Mouse (Mus musculus) c-Kit-negative CD71-positive TER-119-positive erythroid progenitor cells, embryonic 14.5 days (primary cell): Measurements from ENCODE around the gene St6galnac4.
A peak's percentile ranks its signal among the peaks of the same experiment; 100 is the strongest.

ENCODE experiments used
- DNase-seq: peaks from one replicate; pipeline ENCODE4 v3.0.0-alpha.2; 2013; ENCODE audit warnings: low read depth, low spot score

The St6galnac4 gene

DNA sequence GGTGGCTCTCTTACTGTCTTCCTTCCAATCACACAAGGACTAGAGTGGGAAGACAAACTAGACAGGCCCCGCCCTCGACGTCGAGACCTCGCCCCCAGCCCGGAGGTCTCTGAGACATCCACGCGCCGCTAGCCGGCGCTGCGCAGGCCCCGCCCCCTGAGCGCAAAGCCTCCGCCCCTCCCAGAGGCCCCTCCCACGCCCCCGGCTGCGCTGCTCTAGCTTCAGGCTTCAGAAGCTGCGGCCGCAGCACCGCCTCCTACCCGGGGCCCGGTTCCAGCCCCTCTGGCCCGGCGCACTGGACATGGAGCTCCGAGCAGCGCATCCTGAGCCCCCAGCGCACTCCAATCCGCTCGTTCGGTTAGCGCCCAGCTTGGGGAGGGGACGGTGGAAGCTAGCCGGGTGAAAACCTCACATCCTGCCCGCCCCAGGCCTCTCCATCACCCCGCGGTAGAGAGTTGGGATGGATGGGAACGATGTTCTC, at the start of gene St6galnac4:
Gene St6galnac4 (plus strand): TSS at position 225 of the 481 bp plus-strand sequence.
- peak; percentile 52 for DNase-seq

- DNase-seq = no peak
Observed at GRCm38 (mm10) chr2:32537360-32537905, 49.5 kb upstream of the St6galnac4 start.

DNA sequence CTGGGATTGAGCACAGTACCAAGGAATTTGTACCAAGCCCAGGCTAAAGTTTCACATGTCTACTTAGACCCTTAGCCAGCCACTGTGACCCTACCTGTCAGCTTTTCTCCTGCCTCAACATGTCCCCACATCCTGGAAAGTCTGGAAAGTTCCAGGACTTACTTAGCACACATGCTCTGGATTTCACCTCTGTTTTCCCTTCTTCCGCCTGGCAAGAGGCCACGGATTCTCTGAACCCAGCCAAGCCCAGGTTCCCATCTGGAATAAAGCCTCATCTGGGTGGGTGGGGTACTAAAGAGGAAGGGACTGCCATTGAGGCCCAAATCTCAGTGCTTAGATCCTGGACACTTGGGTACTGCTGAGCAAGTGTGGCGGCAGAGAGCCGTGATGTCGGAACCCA, 49.0 kb upstream of the St6galnac4 start:
- no peak for DNase-seq

GRCm38 (mm10) chr2:32538461-32538860, 48.4 kb upstream of the St6galnac4 start:
- no peak for DNase-seq

DNA sequence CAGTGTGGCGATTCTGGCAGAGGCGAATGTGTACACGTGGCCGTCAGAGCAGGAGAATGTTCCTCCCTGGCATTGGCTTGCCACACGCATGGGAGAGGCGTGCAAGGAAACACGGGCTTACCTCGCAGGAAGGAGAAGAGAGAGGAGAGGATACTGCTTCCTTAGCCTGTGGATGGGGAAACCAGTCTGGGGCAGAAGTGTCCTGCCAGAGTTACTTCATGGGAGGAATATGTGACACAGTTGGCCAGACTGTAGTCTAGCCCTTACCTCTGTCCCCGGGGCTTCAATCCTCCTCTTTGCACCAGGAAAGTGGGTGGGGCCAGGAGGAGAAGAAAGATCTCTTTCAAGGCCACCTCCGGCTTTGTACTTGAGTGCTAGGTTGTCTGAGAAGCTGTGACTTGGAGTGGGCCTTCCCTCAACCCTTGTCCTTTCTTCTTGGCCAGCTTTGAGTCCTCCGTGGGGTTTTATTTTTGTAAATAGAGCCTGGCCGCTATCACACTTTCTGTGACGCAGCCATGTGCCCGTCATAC, 47.4 kb upstream of the St6galnac4 start:
- DNase-seq = no peak

DNA sequence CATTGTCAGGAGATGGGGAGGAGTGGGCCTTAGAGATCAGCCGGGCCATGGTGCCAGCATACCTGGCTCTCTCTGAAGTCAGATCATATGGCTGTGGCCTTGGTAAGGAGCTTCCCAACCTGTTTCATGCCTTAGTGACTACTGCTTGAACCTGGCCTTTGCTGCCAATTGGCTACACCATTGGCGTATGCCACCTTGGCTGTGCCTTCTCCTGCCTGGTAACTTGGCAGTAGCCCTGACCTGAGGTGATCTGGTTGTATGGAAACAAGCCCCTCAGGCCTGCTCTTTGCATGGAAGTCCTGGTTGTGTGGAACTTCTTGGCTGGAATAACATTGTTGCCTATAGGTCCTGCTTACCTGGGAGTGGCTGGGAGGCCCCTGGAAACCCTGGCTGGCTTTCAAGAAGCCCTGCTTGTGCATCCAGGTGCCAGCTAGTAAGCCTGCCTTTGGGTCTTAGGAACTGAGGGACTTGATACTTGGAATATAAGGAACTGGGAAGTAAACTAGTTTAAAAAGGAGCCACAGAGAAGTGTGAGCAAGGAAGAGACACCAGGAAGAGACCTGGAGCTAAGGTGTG, 45.5 kb upstream of the St6galnac4 start:
- DNase-seq = no peak

GRCm38 (mm10) chr2:32541986-32542573, 44.8 kb upstream of the St6galnac4 start:
- DNase-seq = no peak

GRCm38 (mm10) chr2:32543031-32543449, 43.9 kb upstream of the St6galnac4 start:
- no peak for DNase-seq

- DNase-seq = no peak
Observed at GRCm38 (mm10) chr2:32546951-32547350, 39.9 kb upstream of the St6galnac4 start.

GRCm38 (mm10) chr2:32547380-32547779, 39.5 kb upstream of the St6galnac4 start:
- no peak for DNase-seq

GRCm38 (mm10) chr2:32547964-32548739, 38.7 kb upstream of the St6galnac4 start:
- DNase-seq = no peak

DNA sequence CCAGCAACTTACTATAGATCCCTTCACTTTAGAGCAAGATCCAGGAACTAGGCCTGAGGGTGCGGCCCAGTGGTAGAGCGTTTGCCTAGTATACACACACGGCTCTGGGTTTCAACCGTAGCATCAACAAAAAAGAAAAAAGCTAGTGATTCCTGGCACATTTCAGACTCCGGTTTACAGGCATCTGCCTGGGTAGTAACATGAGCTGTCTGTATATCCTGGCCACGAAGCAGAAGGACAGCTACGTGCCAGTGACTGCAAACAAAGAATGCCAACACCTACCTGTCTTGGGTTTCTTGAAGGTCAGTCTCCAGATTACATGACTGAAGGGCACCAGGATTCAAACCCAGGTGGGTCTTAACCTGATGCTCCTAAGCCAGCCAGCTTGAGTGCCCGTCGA, 37.7 kb upstream of the St6galnac4 start:
- DNase-seq = no peak

DNA sequence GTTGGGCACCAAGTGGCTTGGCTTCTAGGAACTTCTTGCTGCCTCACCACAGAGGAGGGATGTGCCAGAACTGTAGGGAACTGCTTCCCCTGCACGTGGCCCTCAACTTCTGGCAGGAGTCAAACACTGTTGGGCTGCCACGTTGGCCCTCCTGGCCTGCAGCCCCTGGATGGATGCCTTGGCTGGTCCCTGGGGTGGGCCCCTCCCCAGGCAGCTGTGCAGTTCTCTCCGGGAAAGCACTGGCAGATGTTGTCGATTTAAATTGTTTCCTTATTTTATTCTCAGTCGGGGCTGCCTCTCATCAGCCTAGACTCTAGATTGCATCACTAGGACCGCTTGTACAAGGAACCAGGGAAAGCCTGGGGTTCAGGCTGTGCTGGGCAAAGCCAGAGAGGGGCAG, 37.1 kb upstream of the St6galnac4 start:
- no peak for DNase-seq

DNA sequence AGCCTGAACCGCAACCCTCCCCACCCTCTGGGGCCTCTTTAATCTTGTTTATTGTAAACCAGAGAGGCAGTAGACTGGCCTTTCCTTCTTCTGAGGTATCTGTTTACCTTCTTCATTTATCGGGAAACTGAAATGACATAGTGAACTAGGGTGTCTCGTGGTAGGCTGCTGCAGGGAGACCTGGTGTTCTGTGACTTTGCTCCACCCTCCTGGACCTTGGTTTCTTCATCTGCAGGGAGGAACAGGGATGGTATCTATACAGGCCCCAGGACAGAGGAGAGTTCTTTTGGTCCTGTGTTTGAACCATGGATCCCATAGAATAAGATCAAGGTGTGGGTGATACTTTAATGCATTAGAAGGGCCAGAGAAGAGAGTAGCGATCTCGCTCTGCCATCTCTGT, 35.7 kb upstream of the St6galnac4 start:
- no peak for DNase-seq

DNA sequence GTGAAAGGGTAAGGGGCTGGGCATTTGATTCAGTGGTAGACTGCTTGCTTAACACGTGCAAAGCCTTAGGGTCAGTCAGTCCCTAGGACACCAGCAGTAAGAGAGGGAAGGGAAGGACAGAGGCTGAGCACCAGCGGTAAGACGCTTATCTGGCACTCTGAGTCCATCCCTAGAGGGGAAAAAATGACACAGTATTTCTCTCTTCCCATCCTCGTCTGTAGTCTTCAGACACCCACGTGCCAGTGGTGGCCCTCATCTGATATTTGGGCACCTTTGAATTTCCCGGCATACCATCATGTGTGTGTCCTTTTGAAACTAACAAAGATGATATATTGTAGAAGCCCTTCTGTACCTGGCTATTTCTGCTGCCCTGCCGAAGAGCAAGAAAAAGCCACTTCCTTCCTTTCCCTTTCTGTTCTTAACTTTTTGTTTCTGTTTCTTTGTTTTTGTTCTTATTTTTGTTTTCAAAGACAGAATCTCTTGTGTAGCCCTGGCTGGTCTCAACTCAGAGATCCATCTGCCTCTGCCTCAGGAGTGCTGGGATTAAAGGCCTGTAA, 33.2 kb upstream of the St6galnac4 start:
- DNase-seq = no peak

GRCm38 (mm10) chr2:32555484-32555883, 31.4 kb upstream of the St6galnac4 start:
- DNase-seq = no peak

GRCm38 (mm10) chr2:32556019-32556418, 30.9 kb upstream of the St6galnac4 start:
- DNase-seq = no peak

DNA sequence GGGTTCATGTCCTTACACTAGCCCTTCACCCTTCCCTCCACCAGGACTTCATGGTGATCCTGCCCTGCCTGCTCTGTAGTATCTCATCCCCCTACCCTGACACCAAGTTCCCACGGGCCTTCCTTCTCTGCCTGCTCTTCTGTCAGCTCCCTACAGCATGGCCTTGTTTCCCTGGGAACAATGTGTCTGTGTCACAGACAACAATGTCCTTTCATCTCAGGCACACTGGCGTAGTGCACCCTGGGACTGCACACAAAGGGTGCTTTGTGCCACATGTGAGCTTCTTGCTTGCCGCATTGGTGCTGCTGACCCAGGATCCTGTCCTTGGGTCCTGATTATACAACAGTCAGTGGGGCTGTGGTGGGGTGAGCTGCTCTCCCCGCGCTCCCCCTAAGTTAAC, 27.3 kb upstream of the St6galnac4 start:
- DNase-seq = no peak

DNA sequence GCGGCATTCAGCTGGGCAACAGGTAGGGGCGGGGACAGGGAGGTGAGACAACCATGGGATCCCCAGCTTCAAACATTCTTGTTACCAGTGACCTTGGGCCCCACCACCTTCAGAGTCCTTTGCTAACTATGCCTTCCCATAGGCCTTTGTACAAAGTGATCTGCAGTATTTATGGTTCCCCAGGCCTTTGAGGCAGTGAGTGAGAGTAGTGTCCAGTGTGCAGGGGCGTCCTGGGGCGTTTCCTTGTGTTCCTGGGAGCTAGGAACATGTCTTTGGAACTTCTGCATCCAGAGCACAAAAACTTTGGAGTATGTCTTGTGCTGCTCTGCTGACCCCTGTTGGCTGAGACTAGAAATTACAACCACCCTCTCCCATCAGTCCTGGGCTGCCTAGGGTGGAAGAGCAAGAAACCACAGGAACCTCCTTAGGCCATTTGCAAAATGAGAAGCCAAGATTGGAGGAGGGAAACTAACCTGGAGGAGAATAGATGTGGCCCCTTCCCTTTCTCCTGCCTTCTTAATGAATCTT, 20.3 kb upstream of the St6galnac4 start:
- peak; percentile 45 for DNase-seq

DNA sequence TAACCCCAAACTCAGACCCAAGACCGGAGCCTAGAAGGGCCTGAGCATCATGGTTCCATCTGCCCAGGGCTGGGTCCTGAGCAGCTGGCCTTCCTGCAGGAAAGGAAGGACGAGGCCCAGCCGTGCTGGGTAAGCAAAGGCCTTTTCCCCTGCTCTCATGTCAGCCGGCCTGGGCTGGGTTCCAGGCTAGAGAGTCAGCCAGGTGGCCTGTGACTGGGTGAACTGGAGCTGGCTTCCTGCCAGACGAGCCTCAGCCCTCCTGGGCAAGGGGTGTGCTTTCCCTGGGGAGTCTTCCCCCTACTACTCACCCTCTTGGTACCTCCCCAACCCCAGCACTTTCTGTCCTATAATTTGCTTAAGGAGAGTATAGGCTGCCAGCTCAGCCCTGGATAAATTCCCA, 18.7 kb upstream of the St6galnac4 start:
- DNase-seq = no peak

GRCm38 (mm10) chr2:32568941-32569340, 18.0 kb upstream of the St6galnac4 start:
- DNase-seq = no peak
